Mouse (Mus musculus) liver, embryonic 14.5 days (tissue): ENCODE data around the gene H60b. TPM values are rescaled to one million over a fixed set of nuclear protein-coding genes. Genes with fewer than 3 reads are reported as not detected.
A peak's percentile ranks its signal among the peaks of the same experiment; 100 is the strongest.
"Not testable (repeated sequence)": the region's sequence is repeated elsewhere in the genome, so short reads cannot be mapped to it uniquely, and the experiment has no call there.

Experiments
- ATAC-seq: fragments of 200-750 bp; cut with Nextera tagmentation; 2 replicates; pipeline ENCODE4 v1.8.0; 2017; ENCODE audit warnings: moderate number of reproducible peaks, mild to moderate bottlenecking, moderate library complexity; ENCODE audit not compliant: insufficient read depth
- DNase-seq, 3 experiments: peaks; one replicate each; pipeline ENCODE4 v3.0.0-alpha.2; 2012 to 2013; ENCODE audit warnings: low read depth in 3 of 3, low spot score in 3 of 3
- H3K27ac ChIP-seq: fragments of 300-500 bp; sonication (generic); 2 replicates; pipeline ENCODE4 v1.5.1; 2014; ENCODE audit warnings: moderate library complexity, mild to moderate bottlenecking, control low read depth, inconsistent platforms
- H3K27me3 ChIP-seq: fragments of 300-500 bp; sonication (generic); 2 replicates; pipeline ENCODE4 v1.6.1; 2014; ENCODE audit warnings: mild to moderate bottlenecking, low read length, moderate library complexity; ENCODE audit not compliant: control insufficient read depth, insufficient read depth
- H3K36me3 ChIP-seq: fragments of 300-500 bp; sonication (generic); replicated peaks from 2 replicates; pipeline ENCODE4 v1.6.1; 2014; ENCODE audit warnings: low read depth; ENCODE audit not compliant: control insufficient read depth, insufficient read depth
- H3K4me1 ChIP-seq, 2 experiments: fragments of 200-500 bp in 1 of 2; fragments of 300-500 bp in 1 of 2; sonication (generic) in 1 of 2; replicated peaks; 2 replicates each; pipeline ENCODE4 v1.6.1; 2012 to 2014; ENCODE audit warnings: antibody characterized with exemption in 1 of 2, inconsistent platforms in 1 of 2, low read length in 1 of 2; ENCODE audit not compliant: control insufficient read depth in 2 of 2, insufficient read depth in 2 of 2
- H3K4me2 ChIP-seq: fragments of 300-500 bp; sonication (generic); 2 replicates; pipeline ENCODE4 v1.6.1; 2014; ENCODE audit warnings: low read depth, mild to moderate bottlenecking, control low read depth, moderate library complexity
- H3K4me3 ChIP-seq, 2 experiments: fragments of 200-500 bp in 1 of 2; fragments of 300-500 bp in 1 of 2; sonication (generic) in 1 of 2; 2 replicates each; pipeline ENCODE4 v1.5.1; 2012 to 2014; ENCODE audit warnings: low read depth in 2 of 2, low read length in 2 of 2, mild to moderate bottlenecking in 2 of 2, control low read depth in 1 of 2, inconsistent platforms in 1 of 2, moderate library complexity in 1 of 2; ENCODE audit not compliant: insufficient read depth in 1 of 2
- H3K9ac ChIP-seq: fragments of 300-500 bp; sonication (generic); replicated peaks from 2 replicates; pipeline ENCODE4 v1.6.1; 2014; ENCODE audit warnings: mild to moderate bottlenecking, control low read depth, moderate library complexity
- H3K9me3 ChIP-seq: fragments of 300-500 bp; sonication (generic); 2 replicates; pipeline ENCODE4 v1.6.1; 2016; ENCODE audit warnings: low read length, mixed read lengths; ENCODE audit not compliant: control insufficient read depth
- CTCF ChIP-seq: IDR thresholded peaks from 2 replicates; pipeline ENCODE4 v1.5.1; 2016; ENCODE audit warnings: antibody characterized with exemption, low read depth, control low read depth
- EP300 ChIP-seq: IDR thresholded peaks from 2 replicates; pipeline ENCODE4 v1.6.1; 2016; ENCODE audit warnings: antibody characterized with exemption, low read depth
- WGBS: fragments of 180-500 bp; shearing (Covaris S2); extraction: QIAGEN DNeasy Blood & Tissue Kit; methylation state at CpG from one replicate; pipeline ENCODE4 v1.1.7; 2014; ENCODE audit not compliant: insufficient replicate concordance; 5-methylcytosine and 5-hydroxymethylcytosine counted together
- polyA plus RNA-seq, 2 experiments: library from polyadenylated mRNA; depleted of rRNA in 1 of 2; stranded (reverse) in 1 of 2; unstranded in 1 of 2; fragments of >200 nt; fragmentation: Nextera tagmentation in 1 of 2; extraction: Ambion mirVana in 1 of 2; gene quantifications; 2 replicates each; pipeline versions ENCODE4 v1.2.1 to v1.2.3; 2012 to 2014

Gene H60b
- polyA plus RNA-seq, 2 experiments: 0.10 TPM; not detected in 1

GRCm38 (mm10) chr10:22154127-22154526 is 4.3 kb upstream of the H60b start:
- H3K9me3 ChIP-seq, ATAC-seq, H3K4me3 ChIP-seq, H3K27ac ChIP-seq, DNase-seq, H3K9ac ChIP-seq, H3K4me2 ChIP-seq, H3K36me3 ChIP-seq, H3K4me1 ChIP-seq: not testable (repeated sequence)
- peaks cover 88% of the 10 kb centered on the region for H3K27me3 ChIP-seq
- WGBS: under 1% methylated on average over 38 of the region's 38 CpGs

- 20% methylated on average over 3 of the region's 3 CpGs for WGBS
- H3K27me3 ChIP-seq: peaks cover 88% of the 10 kb centered on the region
- ATAC-seq: no peak
Observed at GRCm38 (mm10) chr10:22154871-22155799, 3.3 kb upstream of the H60b start.

GRCm38 (mm10) chr10:22159131-22159561 is 760 bp downstream of the H60b start:
- DNase-seq (no peak), ATAC-seq (no peak)
- H3K9me3 ChIP-seq: no peaks in the 10 kb centered on the region
- no peak overlapping the region for H3K4me3 ChIP-seq
- H3K36me3 ChIP-seq: no peaks in the 10 kb centered on the region
- H3K9ac ChIP-seq: no peak overlapping the region
- no peaks in the 10 kb centered on the region for H3K4me1 ChIP-seq
- no peak overlapping the region for H3K27ac ChIP-seq
- H3K4me2 ChIP-seq: no peak overlapping the region
- H3K27me3 ChIP-seq: peaks cover 57% of the 10 kb centered on the region
- no peak for TF ChIP-seq EP300
- WGBS: under 1% methylated on average over 24 of the region's 24 CpGs

More at GRCm38 (mm10) chr10:22154871-22155799, 3.3 kb upstream of the H60b start:
- Histone ChIP-seq H3K9me3 (no peaks in the 10 kb centered on the region), H3K27ac (no peak overlapping the region), H3K36me3 (no peaks in the 10 kb centered on the region), H3K4me3 (no peak overlapping the region), H3K4me1 (no peaks in the 10 kb centered on the region), H3K4me2 (no peak overlapping the region), H3K9ac (no peak overlapping the region)
- TF ChIP-seq CTCF: no peak
- no peak for TF ChIP-seq EP300
- DNase-seq: no peak

GRCm38 (mm10) chr10:22159581-22160140 is 1.3 kb downstream of the H60b start:
- no peak overlapping the region for H3K4me2 ChIP-seq
- H3K27ac ChIP-seq: no peak overlapping the region
- H3K9me3 ChIP-seq: no peaks in the 10 kb centered on the region
- H3K36me3 ChIP-seq: no peaks in the 10 kb centered on the region
- no peaks in the 10 kb centered on the region for H3K4me1 ChIP-seq
- no peak overlapping the region for H3K9ac ChIP-seq
- ATAC-seq: no peak
- WGBS: 5% methylated on average over 23 of the region's 23 CpGs
- TF ChIP-seq EP300: no peak
- TF ChIP-seq CTCF: no peak
- no peak overlapping the region for H3K4me3 ChIP-seq
- peaks cover 52% of the 10 kb centered on the region for H3K27me3 ChIP-seq
- DNase-seq: no peak

GRCm38 (mm10) chr10:22163279-22163678 is 4.9 kb downstream of the H60b start:
- WGBS: 11% methylated on average over 9 of the region's 9 CpGs
- not testable (repeated sequence) for H3K9me3 ChIP-seq, H3K4me3 ChIP-seq, H3K9ac ChIP-seq, ATAC-seq, DNase-seq, H3K36me3 ChIP-seq, H3K27ac ChIP-seq, H3K4me1 ChIP-seq
- Histone ChIP-seq H3K4me2 (peak overlapping the region; percentile 13; the same call in 1 of the 2 replicates), H3K27me3 (peaks cover 17% of the 10 kb centered on the region)
